Mouse (Mus musculus) lung, postnatal 36 days (tissue): ENCODE data around the gene Dnajc13.

Source experiments
- DNase-seq: peaks from one replicate; pipeline ENCODE4 v3.0.0; 2022; ENCODE audit warnings: mixed read lengths

The Dnajc13 gene

GRCm38 (mm10) chr9:104262823-104263352 is at the start of gene Dnajc13:
Gene Dnajc13, minus strand, starts transcription at chr9:104262930.
- DNase-seq, result peak; percentile 99

GRCm38 (mm10) chr9:104306734-104307133 is 44.0 kb upstream of the Dnajc13 start:
- DNase-seq, result peak; percentile 78

GRCm38 (mm10) chr9:104305333-104306111 is 42.8 kb upstream of the Dnajc13 start:
- no peak for DNase-seq

GRCm38 (mm10) chr9:104304800-104305199 is 42.1 kb upstream of the Dnajc13 start:
- DNase-seq, result no peak

DNA sequence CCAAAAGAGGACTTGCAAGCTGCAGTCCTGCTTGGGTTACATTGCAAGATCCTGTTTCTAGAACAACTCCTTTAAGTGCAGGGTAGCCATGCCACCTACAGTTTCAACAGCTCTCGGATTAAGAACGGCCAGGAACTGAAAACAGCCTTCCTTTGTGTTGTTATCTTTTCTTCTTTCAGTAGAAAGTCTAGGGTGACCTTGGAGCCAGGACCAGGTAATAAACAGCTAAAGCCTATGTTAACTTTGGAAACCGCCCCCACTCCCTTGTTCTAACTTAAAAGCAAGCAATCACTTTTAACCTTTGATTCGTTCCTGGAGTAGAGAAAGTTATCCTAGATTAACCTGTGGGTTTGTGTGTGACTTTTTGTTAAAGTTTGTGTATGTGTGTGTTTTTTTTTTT is 41.6 kb upstream of the Dnajc13 start:
- DNase-seq, result no peak

- no peak for DNase-seq
Observed at GRCm38 (mm10) chr9:104300569-104300968, 37.8 kb upstream of the Dnajc13 start.

- no peak for DNase-seq
Observed at GRCm38 (mm10) chr9:104297041-104297440, 34.3 kb upstream of the Dnajc13 start.

DNA sequence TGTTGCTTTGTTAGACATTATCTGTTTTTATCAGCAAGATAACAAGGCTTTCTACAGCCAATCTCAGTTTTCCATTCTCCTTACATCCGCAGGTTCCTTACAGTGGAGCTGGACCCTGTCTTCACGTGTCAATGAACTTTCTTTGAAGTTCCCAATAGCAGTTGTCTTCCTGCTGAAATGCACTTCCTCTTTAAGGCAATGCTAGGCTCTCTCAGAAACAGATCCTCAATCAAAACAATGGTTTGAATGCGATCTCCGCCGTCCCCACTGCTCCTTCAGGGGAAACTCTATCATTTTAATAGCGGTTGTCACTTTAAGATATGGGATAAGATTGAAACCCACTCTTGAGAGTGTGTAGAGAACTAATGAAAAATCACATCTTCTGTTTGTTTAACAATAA is 22.2 kb upstream of the Dnajc13 start:
- no peak for DNase-seq

DNA sequence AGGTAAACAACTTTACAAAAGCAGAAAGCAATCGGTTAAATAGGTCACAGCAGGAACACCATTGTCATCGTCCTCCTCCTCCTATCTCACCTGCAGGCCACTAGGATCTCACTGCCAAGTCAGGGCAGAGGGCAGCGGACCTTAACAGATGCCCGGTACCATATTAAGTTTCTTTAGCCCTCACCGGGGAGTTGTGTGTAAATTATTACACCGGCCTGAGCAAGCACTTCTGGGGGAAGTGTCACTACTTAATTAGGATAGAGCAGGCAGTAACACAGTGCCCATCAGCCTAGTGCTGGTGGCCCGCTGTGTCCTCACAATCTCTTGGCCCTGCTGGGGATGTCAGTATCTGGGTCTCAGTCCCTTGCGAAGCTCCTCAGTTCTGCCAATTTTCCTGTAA is 19.8 kb upstream of the Dnajc13 start:
- DNase-seq, result no peak

DNA sequence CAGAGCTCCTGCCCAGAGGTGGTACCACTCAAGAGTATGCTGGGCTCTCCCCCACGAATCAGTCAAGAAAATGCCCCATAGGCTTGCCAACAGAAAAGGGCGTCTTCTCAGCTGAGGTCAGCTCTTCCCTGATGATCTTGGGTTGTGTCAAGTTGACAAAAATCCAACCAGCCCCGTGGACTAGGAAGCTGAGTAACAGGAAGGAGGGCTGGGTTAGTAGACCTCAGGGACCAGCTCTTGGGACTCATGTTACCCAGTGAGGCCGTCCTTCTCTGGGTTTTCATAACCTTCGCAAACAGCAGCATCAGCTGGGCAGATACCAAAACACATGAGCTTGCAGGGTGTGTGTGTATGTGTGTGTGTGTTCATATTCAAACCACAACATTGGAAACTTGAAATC is 19.0 kb upstream of the Dnajc13 start:
- DNase-seq, result no peak

DNA sequence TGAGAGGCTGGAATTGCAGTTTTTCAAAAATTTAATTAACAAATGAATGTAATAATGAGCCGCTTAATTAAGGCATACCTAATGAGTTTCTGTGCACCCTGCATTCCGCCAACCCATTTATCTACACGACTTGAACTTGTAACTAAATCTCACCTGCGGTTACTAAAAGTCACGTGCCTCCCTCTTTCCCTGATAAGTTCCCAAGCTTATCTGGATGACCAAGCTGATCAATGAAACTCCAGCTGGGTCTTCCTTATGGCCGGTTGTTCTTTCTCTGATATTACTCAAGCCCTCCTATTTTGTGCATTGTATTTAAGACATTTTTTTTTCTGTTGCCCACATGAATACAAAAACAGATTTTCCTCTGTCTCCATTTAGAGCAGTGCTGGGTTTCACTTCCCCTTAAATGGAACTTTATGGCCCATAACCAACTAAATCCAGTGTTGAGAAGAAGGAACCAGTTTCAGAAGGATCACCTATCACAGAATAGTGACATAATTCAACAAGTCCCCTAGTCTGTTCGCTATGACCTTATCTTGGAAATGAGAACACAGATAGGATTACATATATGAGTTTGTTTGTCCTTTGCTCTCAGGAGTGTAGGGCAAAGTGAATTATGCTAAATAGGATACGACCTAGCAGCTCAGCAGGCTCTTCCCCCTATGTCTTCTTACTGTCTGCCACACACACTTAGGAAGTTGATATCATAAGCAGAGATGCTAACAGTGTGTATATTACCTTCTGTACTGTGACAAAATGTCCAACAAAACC is 18.2 kb upstream of the Dnajc13 start:
- no peak for DNase-seq

DNA sequence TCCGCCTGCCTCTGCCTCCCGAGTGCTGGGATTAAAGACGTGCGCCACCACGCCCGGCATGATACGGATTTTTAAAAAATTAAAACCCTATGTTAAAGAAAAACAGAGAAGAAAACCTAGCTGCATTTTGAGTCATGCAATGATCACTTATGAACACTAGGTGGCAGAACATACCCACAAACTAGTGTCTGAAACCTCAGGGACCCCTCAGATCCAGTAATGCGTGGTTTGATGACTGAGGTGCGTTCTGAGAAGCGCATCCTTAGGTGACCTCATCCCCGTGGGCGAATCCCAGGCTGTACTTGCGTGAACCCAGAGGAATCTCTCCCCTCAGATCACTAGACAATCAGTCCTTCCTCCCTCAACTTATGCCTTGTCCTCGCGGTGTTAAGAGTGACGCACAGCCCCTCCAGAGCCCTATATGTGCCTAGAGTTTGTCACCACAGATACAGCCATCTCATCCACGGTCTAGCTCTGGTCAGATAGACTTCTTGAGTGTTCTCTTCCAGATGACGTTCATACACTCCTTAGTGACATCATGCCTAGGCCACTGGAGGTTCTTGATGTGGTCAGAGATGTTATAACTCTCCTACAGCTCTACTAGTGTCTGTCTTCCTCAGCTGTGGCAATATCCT is 14.9 kb upstream of the Dnajc13 start:
- peak; percentile 25 for DNase-seq

GRCm38 (mm10) chr9:104275084-104275785 is 12.5 kb upstream of the Dnajc13 start:
- no peak for DNase-seq

DNA sequence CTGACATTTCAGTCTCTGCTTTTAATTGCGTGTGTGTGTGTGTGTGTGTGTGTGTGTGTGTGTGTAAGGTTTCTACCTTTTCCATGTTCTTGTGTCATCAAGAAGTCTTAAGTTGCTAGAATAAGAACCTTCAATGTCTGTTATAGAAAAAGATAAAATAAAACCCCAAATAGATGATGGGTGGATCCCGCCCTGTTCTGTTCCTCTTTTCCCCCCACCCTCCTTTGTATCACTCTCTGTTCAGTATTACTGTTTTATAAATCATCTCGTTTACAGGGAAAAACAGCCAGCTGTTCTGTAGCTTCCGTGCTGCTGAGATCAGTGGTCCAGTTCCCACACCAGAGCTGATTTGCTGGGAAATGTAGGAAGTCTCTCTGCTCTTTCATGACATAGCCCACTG is 9.3 kb upstream of the Dnajc13 start:
- DNase-seq, result no peak

DNA sequence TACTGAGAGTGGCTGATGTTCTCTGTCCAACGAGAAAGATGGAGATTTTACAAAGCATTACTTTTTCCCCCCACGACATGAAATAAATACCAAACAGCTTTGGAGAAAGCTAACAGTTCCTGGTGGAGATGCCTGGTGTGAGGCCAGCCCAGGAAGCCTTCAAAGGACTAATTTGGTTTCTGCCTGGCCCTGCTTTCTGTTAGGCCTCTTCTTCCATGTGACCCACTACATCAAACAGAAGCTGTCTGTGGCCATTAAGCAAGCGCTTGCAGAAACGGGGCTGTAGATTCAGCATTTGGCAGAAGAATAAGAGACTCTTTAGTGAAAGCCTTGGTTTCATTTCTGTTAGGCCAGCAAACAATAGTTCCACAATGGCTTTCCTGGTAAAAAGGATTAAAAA is 8.9 kb upstream of the Dnajc13 start:
- no peak for DNase-seq

- no peak for DNase-seq
Observed at GRCm38 (mm10) chr9:104269944-104270343, 7.2 kb upstream of the Dnajc13 start.

- peak; percentile 19 for DNase-seq
Observed at GRCm38 (mm10) chr9:104269349-104269871, 6.7 kb upstream of the Dnajc13 start.

DNA sequence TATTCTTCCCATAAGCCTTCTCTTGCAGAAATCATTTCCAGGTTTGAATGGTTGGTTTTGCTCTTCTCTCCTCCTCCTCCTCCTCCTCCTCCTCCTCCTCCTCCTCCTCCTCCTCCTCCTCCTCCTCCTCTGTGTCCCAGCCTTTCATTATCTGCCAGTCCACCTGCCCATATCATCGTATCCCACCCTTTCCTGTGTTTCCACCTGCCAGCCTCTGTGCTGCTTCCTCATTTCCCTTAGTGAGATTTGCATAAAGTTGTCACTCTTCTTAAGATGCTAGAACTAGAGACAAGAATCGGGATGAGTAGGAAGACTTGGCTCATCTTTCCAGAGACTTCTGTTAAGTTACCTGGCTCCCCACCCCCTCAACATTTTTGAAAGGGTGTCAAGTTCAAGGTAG is 1.8 kb upstream of the Dnajc13 start:
- DNase-seq, result no peak

DNA sequence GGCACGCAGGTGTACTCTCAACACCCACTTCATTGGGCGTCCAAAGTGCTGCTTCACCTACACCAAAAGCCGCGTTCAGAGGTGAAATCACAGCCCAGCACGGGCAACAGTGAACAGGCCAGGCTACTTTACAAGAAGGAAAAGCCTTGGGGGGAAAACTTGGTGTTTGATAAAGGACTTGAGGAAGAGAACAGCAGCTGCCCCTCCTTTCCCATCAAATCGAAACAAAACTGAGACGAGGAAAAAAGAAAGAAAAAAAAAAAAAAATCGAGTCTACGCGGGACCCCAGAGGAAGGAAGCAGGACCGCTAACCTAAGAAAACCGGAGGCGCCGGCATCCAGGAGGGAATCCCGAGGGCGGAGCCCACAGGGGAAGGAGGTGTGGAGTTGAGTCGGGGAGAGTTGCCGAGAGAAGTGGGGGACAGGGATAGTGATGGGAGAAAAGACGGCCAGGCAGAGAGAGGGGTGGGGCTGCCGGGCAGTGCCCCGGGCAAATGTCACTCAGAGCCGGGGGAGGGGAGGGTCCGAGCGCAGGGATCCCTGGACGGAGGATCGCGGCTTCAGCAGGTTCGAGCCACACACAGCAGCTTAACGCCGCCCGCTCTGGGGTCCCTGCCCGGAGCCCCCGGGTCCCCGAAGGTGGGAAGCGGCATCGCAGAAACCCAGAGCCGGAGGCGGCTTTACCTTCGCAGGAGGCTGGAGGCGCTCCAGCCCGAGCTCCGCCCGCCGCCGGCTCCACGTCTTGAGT is 541 bp downstream of the Dnajc13 start:
- peak; percentile 33 for DNase-seq

GRCm38 (mm10) chr9:104260306-104260705 is 2.4 kb downstream of the Dnajc13 start:
- no peak for DNase-seq

- DNase-seq, result no peak
Observed at GRCm38 (mm10) chr9:104256085-104256484, 6.6 kb downstream of the Dnajc13 start.
